Mouse (Mus musculus) limb, embryonic 11.5 days (tissue): ENCODE data around the gene Hdhd5. TPM values are rescaled to one million over a fixed set of nuclear protein-coding genes. Genes with fewer than 3 reads are reported as not detected.

Source experiments
- ATAC-seq: fragments of 200-750 bp; cut with Nextera tagmentation; 2 replicates; pipeline ENCODE4 v1.8.0; 2017; ENCODE audit warnings: low read depth; ENCODE audit not compliant: insufficient number of reproducible peaks, low FRiP score, low TSS enrichment
- DNase-seq: peaks from one replicate; pipeline ENCODE4 v3.0.0-alpha.2; 2015; ENCODE audit warnings: low spot score
- H3K27ac ChIP-seq: fragments of 300-500 bp; sonication (generic); replicated peaks from 2 replicates; pipeline ENCODE4 v1.5.1; 2014; ENCODE audit warnings: low read depth, mild to moderate bottlenecking, low read length
- H3K27me3 ChIP-seq: fragments of 300-500 bp; sonication (generic); 2 replicates; pipeline ENCODE4 v1.6.1; 2014; ENCODE audit warnings: mild to moderate bottlenecking, low read length, mixed read lengths; ENCODE audit not compliant: control insufficient read depth, insufficient read depth
- H3K36me3 ChIP-seq: fragments of 300-500 bp; sonication (generic); 2 replicates; pipeline ENCODE4 v1.6.1; 2014; ENCODE audit warnings: mild to moderate bottlenecking, low read length, moderate library complexity, mixed read lengths; ENCODE audit not compliant: control insufficient read depth, insufficient read depth
- H3K4me1 ChIP-seq: fragments of 300-500 bp; sonication (generic); 2 replicates; pipeline ENCODE4 v1.6.1; 2014; ENCODE audit warnings: low read length, mixed read lengths; ENCODE audit not compliant: control insufficient read depth, insufficient read depth
- H3K4me2 ChIP-seq: fragments of 300-500 bp; sonication (generic); 2 replicates; pipeline ENCODE4 v1.6.1; 2014; ENCODE audit warnings: low read depth, mild to moderate bottlenecking, moderate library complexity; ENCODE audit not compliant: severe bottlenecking
- H3K4me3 ChIP-seq: fragments of 300-500 bp; sonication (generic); 2 replicates; pipeline ENCODE4 v1.5.1; 2014; ENCODE audit warnings: low read depth, low read length
- H3K9ac ChIP-seq: fragments of 300-500 bp; sonication (generic); 2 replicates; pipeline ENCODE4 v1.6.1; 2014; ENCODE audit warnings: mild to moderate bottlenecking, low read length
- H3K9me3 ChIP-seq: fragments of 300-500 bp; sonication (generic); 2 replicates; pipeline ENCODE4 v1.6.1; 2016; ENCODE audit warnings: low read length; ENCODE audit not compliant: control insufficient read depth
- WGBS: fragments of 180-500 bp; shearing (Covaris S2); extraction: QIAGEN DNeasy Blood & Tissue Kit; methylation state at CpG from one replicate; pipeline ENCODE4 v1.1.7; 2014; 5-methylcytosine and 5-hydroxymethylcytosine counted together
- polyA plus RNA-seq: library from polyadenylated mRNA; unstranded; fragments of >200 nt; fragmentation: Nextera tagmentation; extraction: Ambion mirVana; gene quantifications from 2 replicates; pipeline ENCODE4 v1.2.1, GENCODE M21; 2014

The Hdhd5 gene
- polyA plus RNA-seq, 1 experiment from 2014 or later = 16.8 TPM

DNA sequence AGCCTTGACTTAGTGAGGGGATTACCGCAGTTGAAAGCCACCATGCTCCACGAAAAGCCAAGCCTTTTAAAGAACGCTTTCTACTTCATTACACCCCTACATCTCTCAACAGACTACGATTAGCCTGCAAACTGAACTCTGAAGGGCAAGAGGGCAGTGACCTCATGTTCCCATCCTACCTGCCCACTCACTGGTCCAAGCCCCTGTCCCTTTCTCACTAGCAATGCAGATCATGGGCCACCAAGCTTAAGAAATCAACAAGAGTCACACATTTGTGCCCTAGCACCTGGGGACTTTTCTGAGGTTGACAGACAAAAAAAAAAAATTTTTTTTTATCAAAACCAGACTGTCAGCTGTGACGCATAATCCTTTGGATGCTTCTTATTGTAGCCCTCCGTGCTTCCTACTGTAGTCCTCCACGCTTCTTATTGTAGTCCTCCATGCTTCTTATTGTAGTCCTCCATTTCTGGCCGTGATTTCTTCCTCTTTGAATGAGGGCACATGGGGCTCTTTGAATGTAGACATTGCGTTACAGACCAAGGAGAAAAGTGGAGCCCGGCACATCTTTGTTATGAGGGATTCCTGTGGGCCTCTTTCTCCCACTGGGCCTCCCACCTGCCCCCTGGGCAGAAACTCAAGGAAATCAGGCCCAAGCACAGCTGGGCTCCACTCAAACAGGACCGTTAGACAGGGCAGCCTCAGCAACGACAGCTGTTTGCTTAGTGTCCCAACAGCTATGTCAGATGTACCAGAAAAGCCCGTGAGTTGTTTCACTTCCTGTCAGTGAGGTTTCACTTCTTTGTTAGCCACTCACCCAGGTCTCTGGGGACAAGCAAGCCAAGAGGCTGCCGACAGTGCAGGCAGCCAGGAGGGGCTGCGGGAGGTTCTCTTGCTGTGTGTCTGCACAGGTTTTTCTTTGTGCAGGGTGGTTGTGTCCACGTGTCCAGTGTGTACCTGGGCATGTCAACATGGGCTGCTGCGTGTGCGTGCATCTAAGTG, 36.1 kb upstream of the Hdhd5 start:
- Histone ChIP-seq H3K4me2 (no peak overlapping the region), H3K36me3 (no peaks in the 10 kb centered on the region), H3K27ac (no peak overlapping the region), H3K9ac (no peak overlapping the region), H3K4me3 (no peak overlapping the region), H3K4me1 (no peaks in the 10 kb centered on the region), H3K9me3 (no peaks in the 10 kb centered on the region), H3K27me3 (no peaks in the 10 kb centered on the region)
- ATAC-seq = no peak
- WGBS = 77% methylated on average over 18 of the region's 18 CpGs
- DNase-seq = no peak

DNA sequence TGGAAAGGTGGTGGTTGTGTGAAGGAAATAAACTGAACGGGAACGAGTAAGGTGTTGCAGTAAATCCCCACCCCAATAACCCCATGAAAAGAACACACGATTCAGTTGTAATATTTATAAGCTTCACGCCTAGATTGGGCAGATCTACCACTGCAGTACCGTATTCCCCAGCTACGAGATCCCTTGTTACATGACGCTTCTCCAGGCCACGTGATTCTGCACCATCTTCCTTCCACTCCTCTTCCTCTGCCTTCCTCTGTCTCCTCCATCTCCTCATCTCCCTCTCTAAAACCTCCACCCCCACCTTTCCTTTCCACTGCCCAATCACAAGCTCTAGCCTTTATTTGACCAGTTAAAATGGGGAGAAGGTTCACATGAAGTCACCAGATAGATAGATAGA, 25.5 kb upstream of the Hdhd5 start:
- H3K9ac ChIP-seq = no peak overlapping the region
- no peaks in the 10 kb centered on the region for H3K4me1 ChIP-seq
- no peak overlapping the region for H3K4me2 ChIP-seq
- H3K36me3 ChIP-seq = no peaks in the 10 kb centered on the region
- no peaks in the 10 kb centered on the region for H3K27me3 ChIP-seq
- no peaks in the 10 kb centered on the region for H3K9me3 ChIP-seq
- ATAC-seq (no peak), DNase-seq (no peak)
- WGBS = 92% methylated on average over 8 of the region's 8 CpGs
- H3K27ac ChIP-seq = no peak overlapping the region
- no peak overlapping the region for H3K4me3 ChIP-seq

DNA sequence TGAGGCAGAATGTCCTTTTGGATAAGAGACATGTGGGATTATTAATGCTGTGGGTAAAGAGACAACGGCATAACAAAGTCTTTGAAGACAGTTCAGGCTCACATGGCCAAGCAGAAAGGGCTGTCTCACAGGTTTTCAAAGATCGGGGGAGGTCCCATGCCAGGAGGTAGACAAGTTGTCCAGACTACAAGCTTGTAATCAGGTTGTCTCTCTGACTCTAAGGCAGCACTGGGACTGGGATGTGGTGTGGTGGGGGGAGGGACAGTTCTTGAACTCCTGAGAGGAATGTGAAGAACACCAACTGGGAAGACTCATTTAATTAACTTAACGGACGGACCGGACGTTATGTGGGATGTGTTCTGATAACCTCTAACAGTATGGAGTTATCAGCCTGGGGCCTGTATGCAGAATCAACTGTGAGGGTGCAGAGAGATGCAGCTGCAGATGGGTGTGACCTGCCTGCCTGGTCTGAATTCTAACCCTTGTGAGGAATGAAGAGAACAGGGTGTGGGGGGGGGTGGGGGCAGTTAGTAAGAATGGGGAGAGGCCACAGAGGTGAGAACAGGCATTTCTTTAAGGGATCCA, 25.0 kb upstream of the Hdhd5 start:
- WGBS = 88% methylated on average over 6 of the region's 6 CpGs
- Histone ChIP-seq H3K27me3 (no peaks in the 10 kb centered on the region), H3K36me3 (no peaks in the 10 kb centered on the region), H3K9ac (no peak overlapping the region), H3K9me3 (no peaks in the 10 kb centered on the region), H3K4me3 (no peak overlapping the region), H3K27ac (no peak overlapping the region), H3K4me2 (no peak overlapping the region), H3K4me1 (no peaks in the 10 kb centered on the region)
- ATAC-seq (no peak), DNase-seq (no peak)

DNA sequence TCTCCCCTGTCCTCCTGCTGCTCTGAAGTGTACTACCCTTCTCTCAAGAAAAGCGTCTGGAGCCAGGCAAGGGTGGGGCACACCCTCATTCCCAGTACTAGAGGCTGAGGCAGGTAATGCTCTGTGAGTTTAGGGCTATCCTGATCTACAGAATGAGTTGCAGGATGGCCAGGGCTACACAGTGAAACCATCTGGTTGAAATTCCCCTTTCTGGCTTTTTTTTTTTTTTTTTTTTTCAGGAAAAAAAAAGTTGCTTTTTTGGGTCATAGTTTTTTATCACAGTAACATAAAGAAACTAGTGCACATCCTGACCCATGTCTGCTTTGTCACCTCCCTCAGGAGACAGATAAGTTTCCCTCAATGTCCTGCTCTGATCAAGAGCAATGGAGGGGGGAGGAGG, 24.0 kb upstream of the Hdhd5 start:
- ATAC-seq (no peak), DNase-seq (no peak)
- Histone ChIP-seq H3K36me3 (no peaks in the 10 kb centered on the region), H3K27me3 (no peaks in the 10 kb centered on the region), H3K9me3 (no peaks in the 10 kb centered on the region), H3K4me1 (no peaks in the 10 kb centered on the region), H3K4me2 (no peak overlapping the region), H3K9ac (no peak overlapping the region), H3K27ac (no peak overlapping the region), H3K4me3 (no peak overlapping the region)
- 83% methylated on average over 1 of the region's 1 CpGs for WGBS

DNA sequence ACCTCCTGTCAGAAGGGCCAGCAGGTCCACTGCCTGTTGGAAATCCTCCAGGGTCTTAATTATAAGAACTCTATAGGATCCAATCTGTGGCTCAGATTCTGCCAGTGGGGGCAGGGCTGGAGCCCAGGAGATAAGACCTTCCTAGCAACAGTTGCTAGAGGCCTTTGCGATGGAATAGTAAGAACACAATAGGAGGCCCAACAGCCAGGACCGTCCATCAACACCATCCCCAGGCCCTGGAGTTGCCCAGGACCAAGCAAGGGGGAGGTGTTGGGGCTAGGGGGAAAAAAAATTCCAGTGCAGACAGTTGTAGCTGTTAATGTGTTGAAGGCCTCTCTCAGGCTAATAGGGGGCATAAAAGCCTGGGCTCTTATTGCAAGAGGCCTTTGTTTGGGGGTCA, 19.1 kb upstream of the Hdhd5 start:
- no peak overlapping the region for H3K4me2 ChIP-seq
- H3K4me3 ChIP-seq = no peak overlapping the region
- H3K9me3 ChIP-seq = no peaks in the 10 kb centered on the region
- DNase-seq = no peak
- H3K36me3 ChIP-seq = no peaks in the 10 kb centered on the region
- ATAC-seq = no peak
- H3K27me3 ChIP-seq = no peaks in the 10 kb centered on the region
- 40% methylated on average over 2 of the region's 2 CpGs for WGBS
- no peak overlapping the region for H3K27ac ChIP-seq
- no peaks in the 10 kb centered on the region for H3K4me1 ChIP-seq
- no peak overlapping the region for H3K9ac ChIP-seq

DNA sequence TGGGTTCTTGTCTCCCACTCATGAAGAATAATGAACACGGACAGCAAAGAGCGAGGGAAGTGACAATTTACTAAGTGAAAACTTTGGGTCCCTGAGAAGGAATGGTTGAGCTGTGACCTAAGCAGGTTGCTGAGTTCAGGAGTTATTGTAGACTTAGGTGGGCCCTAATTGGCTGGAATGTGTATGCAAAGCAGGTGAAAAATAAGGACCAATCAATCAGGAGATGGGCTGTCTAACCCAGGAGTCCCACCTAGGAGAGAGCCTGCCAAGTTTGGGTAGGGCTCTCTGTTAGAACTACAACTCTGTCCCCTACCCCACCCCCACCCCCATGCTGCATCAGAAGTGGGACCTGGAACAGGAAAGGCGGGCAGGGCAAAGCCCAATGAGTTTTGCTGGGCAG, 17.5 kb upstream of the Hdhd5 start:
- DNase-seq = no peak

DNA sequence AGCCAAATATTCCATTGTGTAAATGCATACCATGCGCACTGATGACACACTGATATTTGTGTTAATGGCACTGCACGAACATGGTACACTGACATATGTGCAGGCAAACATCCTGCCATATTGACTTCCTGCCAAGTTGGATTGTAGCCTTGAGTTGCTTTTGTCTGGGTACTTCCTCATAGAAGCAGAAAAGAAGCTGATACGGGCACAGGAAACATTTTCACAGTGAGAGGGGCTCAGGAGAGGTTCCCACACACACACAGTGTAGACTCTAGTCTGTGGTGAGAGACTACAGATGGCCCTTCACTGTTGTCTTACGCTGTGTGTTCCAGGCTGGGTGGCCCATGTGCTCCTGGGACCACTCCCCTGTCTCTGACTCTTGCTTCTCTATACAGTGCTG, 15.9 kb upstream of the Hdhd5 start:
- no peak overlapping the region for H3K4me3 ChIP-seq
- ATAC-seq = no peak
- no peaks in the 10 kb centered on the region for H3K4me1 ChIP-seq
- H3K27me3 ChIP-seq = no peaks in the 10 kb centered on the region
- no peaks in the 10 kb centered on the region for H3K9me3 ChIP-seq
- no peaks in the 10 kb centered on the region for H3K36me3 ChIP-seq
- H3K4me2 ChIP-seq = no peak overlapping the region
- no peak overlapping the region for H3K27ac ChIP-seq
- H3K9ac ChIP-seq = no peak overlapping the region
- 92% methylated on average over 4 of the region's 4 CpGs for WGBS
- DNase-seq = no peak

More for the DNA sequence above, 17.5 kb upstream of the Hdhd5 start:
- Histone ChIP-seq H3K36me3 (no peaks in the 10 kb centered on the region), H3K4me3 (no peak overlapping the region), H3K4me2 (no peak overlapping the region), H3K27me3 (no peaks in the 10 kb centered on the region), H3K9ac (no peak overlapping the region), H3K9me3 (no peaks in the 10 kb centered on the region), H3K27ac (no peak overlapping the region), H3K4me1 (no peaks in the 10 kb centered on the region)
- no peak for ATAC-seq
- WGBS = 97% methylated on average over 3 of the region's 3 CpGs

DNA sequence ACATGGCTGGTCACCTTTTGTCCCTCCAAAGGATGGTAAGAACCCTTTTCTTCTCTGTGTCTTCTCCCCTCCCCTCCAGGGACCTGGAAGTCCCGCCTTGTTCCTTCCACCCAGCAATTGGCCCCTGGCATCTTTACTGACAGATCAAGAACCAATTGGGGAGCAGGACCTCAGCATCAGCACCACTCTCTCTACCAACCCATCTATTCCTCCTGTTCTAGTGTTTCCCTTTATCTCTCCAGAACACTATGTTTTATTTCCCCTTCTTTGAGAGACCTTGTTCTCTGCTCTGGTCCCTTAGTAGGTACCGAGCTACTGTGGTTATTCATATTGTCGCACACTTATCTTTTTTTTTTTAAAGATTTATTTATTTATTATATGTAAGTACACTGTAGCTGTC, 15.2 kb upstream of the Hdhd5 start:
- Histone ChIP-seq H3K9me3 (no peaks in the 10 kb centered on the region), H3K9ac (no peak overlapping the region), H3K36me3 (no peaks in the 10 kb centered on the region), H3K27me3 (no peaks in the 10 kb centered on the region), H3K27ac (no peak overlapping the region), H3K4me1 (no peaks in the 10 kb centered on the region), H3K4me3 (no peak overlapping the region), H3K4me2 (no peak overlapping the region)
- WGBS = 90% methylated on average over 3 of the region's 3 CpGs
- ATAC-seq (no peak), DNase-seq (no peak)
